Comparison of ENCODE assay signal across 22 mouse cellular contexts in the genomic region with DNA sequence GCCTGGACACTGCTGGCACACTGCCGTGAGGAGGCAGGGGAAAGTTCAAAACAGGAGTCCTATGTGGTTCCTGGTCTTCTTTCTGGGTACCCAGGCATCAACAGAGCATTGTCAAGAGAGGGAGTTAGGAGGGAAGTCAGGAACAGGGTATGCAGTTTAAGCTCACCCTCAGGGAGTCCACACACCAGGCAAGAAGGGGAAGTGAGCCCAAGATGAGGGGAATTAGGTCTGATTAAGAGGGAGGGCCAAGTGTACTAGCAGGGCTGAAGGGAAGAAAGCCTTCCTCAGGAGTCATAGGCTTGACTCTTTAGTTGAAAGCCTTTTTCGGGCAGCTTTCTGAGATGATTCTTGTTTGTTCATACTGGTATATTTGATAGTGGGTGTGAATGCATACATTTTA.
"Had no signal": no experiment of that assay in that cellular context is flagged by ENCODE, and none has a peak within 500 bp of the region (broad histone marks: within the 10 kb centered on the region; RNA-seq: fewer than 3 reads in every experiment).

No protein-coding gene starts in this region.

- ATAC-seq: liver, embryonic 12.5 days; midbrain, embryonic 15.5 days had no signal

- H3K27ac ChIP-seq: limb, embryonic 10.5 days; limb, embryonic 13.5 days; liver, embryonic 12.5 days; liver, embryonic 15.5 days; lung, embryonic 15.5 days; midbrain, embryonic 12.5 days; midbrain, embryonic 15.5 days; neural tube, embryonic 12.5 days; neural tube, embryonic 15.5 days; stomach, postnatal 0 days had no signal

- DNase-seq: kidney, adult 2 months; kidney, postnatal 14 days; kidney, postnatal 4 days; liver; lung, adult 18-20 months; lung, postnatal 10 days; lung, postnatal 36 days; retina, postnatal 1 day; right cerebral cortex, postnatal 25 days; thymus, adult 2 months; thymus, postnatal 14 days; thymus, postnatal 4 days had no signal

- H3K9me3 ChIP-seq: limb, embryonic 10.5 days; limb, embryonic 13.5 days; liver, embryonic 12.5 days; liver, embryonic 15.5 days; lung, embryonic 15.5 days; midbrain, embryonic 12.5 days; midbrain, embryonic 15.5 days; neural tube, embryonic 12.5 days; neural tube, embryonic 15.5 days had no signal

- H3K4me3 ChIP-seq: limb, embryonic 10.5 days; limb, embryonic 13.5 days; liver, embryonic 12.5 days; liver, embryonic 15.5 days; lung, embryonic 15.5 days; midbrain, embryonic 12.5 days; midbrain, embryonic 15.5 days; neural tube, embryonic 12.5 days; neural tube, embryonic 15.5 days had no signal

- H3K27me3 ChIP-seq: limb, embryonic 13.5 days; liver, embryonic 12.5 days; liver, embryonic 15.5 days; lung, embryonic 15.5 days; midbrain, embryonic 12.5 days; midbrain, embryonic 15.5 days; neural tube, embryonic 12.5 days; neural tube, embryonic 15.5 days had no signal

- H3K9ac ChIP-seq: limb, embryonic 13.5 days; liver, embryonic 12.5 days; liver, embryonic 15.5 days; lung, embryonic 15.5 days; midbrain, embryonic 12.5 days; midbrain, embryonic 15.5 days; neural tube, embryonic 12.5 days; neural tube, embryonic 15.5 days had no signal

- H3K36me3 ChIP-seq: limb, embryonic 10.5 days; limb, embryonic 13.5 days; liver, embryonic 12.5 days; liver, embryonic 15.5 days; lung, embryonic 15.5 days; midbrain, embryonic 12.5 days; midbrain, embryonic 15.5 days; neural tube, embryonic 12.5 days; neural tube, embryonic 15.5 days had no signal

- H3K4me1 ChIP-seq: limb, embryonic 10.5 days; limb, embryonic 13.5 days; liver, embryonic 12.5 days; liver, embryonic 15.5 days; lung, embryonic 15.5 days; midbrain, embryonic 12.5 days; midbrain, embryonic 15.5 days; neural tube, embryonic 12.5 days; neural tube, embryonic 15.5 days had no signal
